Mouse (Mus musculus) gastrocnemius, adult 2 months (tissue): ENCODE measurements at regions not wholly inside any gene's neighbourhood (a gene's known extent, or its start where the extent isn't known, plus 50 kb on each side); places are given as distances from the start of the nearest gene placed in this dataset.

Source experiments
- DNase-seq: peaks from one replicate; pipeline ENCODE4 v3.0.0; 2022
- H3K27ac ChIP-seq: fragments of 200-600 bp; 2 replicates; pipeline ENCODE4 v1.8.1; 2022; ENCODE audit warnings: mild to moderate bottlenecking
- H3K4me3 ChIP-seq: fragments of 200-600 bp; 2 replicates; pipeline ENCODE4 v1.8.1; 2022; ENCODE audit warnings: mild to moderate bottlenecking, moderate library complexity
- CTCF ChIP-seq: fragments of 200-600 bp; IDR thresholded peaks from 2 replicates; pipeline ENCODE4 v1.8.1; 2022; ENCODE audit warnings: antibody characterized with exemption, mild to moderate bottlenecking, moderate library complexity
- intact Hi-C: fragments of 180-260 bp; cut with DNase I; formaldehyde crosslinking; loops from one replicate; pipeline ENCODE4 v1.15.1; 2025

GRCm38 (mm10) chr5:116731509-116731908 lies 139.9 kb upstream of the Srrm4 start:
- Histone ChIP-seq H3K27ac (no peak overlapping the region), H3K4me3 (no peak overlapping the region)
- peak; percentile 11; the same call in 1 of the 2 replicates for TF ChIP-seq CTCF
- intact Hi-C loops, result no loop called here
- no peak for DNase-seq

GRCm38 (mm10) chr5:116719200-116719599 lies 127.6 kb upstream of the Srrm4 start:
- intact Hi-C loops, result no loop called here

GRCm38 (mm10) chr5:116714256-116714655 lies 122.6 kb upstream of the Srrm4 start:
- Histone ChIP-seq H3K4me3 (no peak overlapping the region), H3K27ac (no peak overlapping the region)
- no peak for DNase-seq
- intact Hi-C loops, result no loop called here
- no peak for TF ChIP-seq CTCF

More at GRCm38 (mm10) chr5:116719200-116719599, 127.6 kb upstream of the Srrm4 start:
- no peak for TF ChIP-seq CTCF
- no peak overlapping the region for H3K4me3 ChIP-seq
- H3K27ac ChIP-seq, result no peak overlapping the region
- no peak for DNase-seq

GRCm38 (mm10) chr5:116712056-116712455 lies 120.4 kb upstream of the Srrm4 start:
- no peak overlapping the region for H3K27ac ChIP-seq
- intact Hi-C loops, result no loop called here
- H3K4me3 ChIP-seq, result no peak overlapping the region
- no peak for DNase-seq
- no peak for TF ChIP-seq CTCF

GRCm38 (mm10) chr5:116708505-116708904 lies 116.9 kb upstream of the Srrm4 start:
- no peak for DNase-seq
- no peak for TF ChIP-seq CTCF
- intact Hi-C loops, result no loop called here

GRCm38 (mm10) chr5:116662466-116662865 lies 70.8 kb upstream of the Srrm4 start:
- Histone ChIP-seq H3K27ac (no peak overlapping the region), H3K4me3 (no peak overlapping the region)
- no peak for TF ChIP-seq CTCF
- intact Hi-C loops, result no loop called here
- DNase-seq, result no peak

More at GRCm38 (mm10) chr5:116708505-116708904, 116.9 kb upstream of the Srrm4 start:
- no peak overlapping the region for H3K27ac ChIP-seq
- no peak overlapping the region for H3K4me3 ChIP-seq

GRCm38 (mm10) chr5:116661851-116662250 lies 70.2 kb upstream of the Srrm4 start:
- TF ChIP-seq CTCF, result no peak
- Histone ChIP-seq H3K4me3 (no peak overlapping the region), H3K27ac (no peak overlapping the region)
- DNase-seq, result no peak
- intact Hi-C loops, result no loop called here

- no peak for DNase-seq
- intact Hi-C loops, result no loop called here
- no peak overlapping the region for H3K27ac ChIP-seq
- no peak overlapping the region for H3K4me3 ChIP-seq
- no peak for TF ChIP-seq CTCF
These were observed 63.1 kb upstream of the Srrm4 start for GRCm38 (mm10) chr5:116654486-116655420.
